Mouse (Mus musculus) megakaryocyte, embryonic 14.5 days (primary cell): Measurements from ENCODE around the gene Rcc2. TPM values are rescaled to one million over a fixed set of nuclear protein-coding genes. Genes with fewer than 3 reads are reported as not detected.
A peak's percentile ranks its signal among the peaks of the same experiment; 100 is the strongest.

Source experiments
- H3K27me3 ChIP-seq: replicated peaks from 2 replicates; pipeline ENCODE3; 2012; ENCODE audit warnings: inconsistent platforms
- H3K36me3 ChIP-seq: replicated peaks from 2 replicates; pipeline ENCODE3; 2012; ENCODE audit warnings: low read length, inconsistent platforms, mixed read lengths
- H3K4me1 ChIP-seq: 2 replicates; pipeline ENCODE4 v1.6.1; 2012; ENCODE audit warnings: inconsistent platforms
- H3K4me3 ChIP-seq: replicated peaks from 2 replicates; pipeline ENCODE3; 2012; ENCODE audit warnings: moderate library complexity, mild to moderate bottlenecking, inconsistent platforms
- H3K9me3 ChIP-seq: 2 replicates; pipeline ENCODE4 v1.6.1; 2012; ENCODE audit warnings: inconsistent platforms
- FLI1 ChIP-seq: IDR thresholded peaks from 2 replicates; pipeline ENCODE4 v1.6.1; 2012; ENCODE audit warnings: low read length, inconsistent platforms, mixed read lengths
- GATA1 ChIP-seq: IDR thresholded peaks from 3 replicates; pipeline ENCODE4 v1.6.1; 2012; ENCODE audit warnings: mixed read lengths, low read length, inconsistent platforms, borderline replicate concordance
- polyA plus RNA-seq: library from polyadenylated mRNA; stranded (reverse); fragments of >175 nt; gene quantifications from 2 replicates; pipeline ENCODE4 v1.2.3, GENCODE M21; 2012; ENCODE audit warnings: low replicate concordance; ENCODE audit not compliant: insufficient read depth

Gene Rcc2
- polyA plus RNA-seq, 1 experiment, result 233 TPM

GRCm38 (mm10) chr4:140699441-140700127, 757 bp upstream of the Rcc2 start:
- peak overlapping the region; percentile 94 for H3K4me3 ChIP-seq
- peaks cover 66% of the 10 kb centered on the region for H3K4me1 ChIP-seq
- no peaks in the 10 kb centered on the region for H3K27me3 ChIP-seq
- H3K36me3 ChIP-seq, result peaks cover 9% of the 10 kb centered on the region
- no peaks in the 10 kb centered on the region for H3K9me3 ChIP-seq
- TF ChIP-seq FLI1, result no peak

DNA sequence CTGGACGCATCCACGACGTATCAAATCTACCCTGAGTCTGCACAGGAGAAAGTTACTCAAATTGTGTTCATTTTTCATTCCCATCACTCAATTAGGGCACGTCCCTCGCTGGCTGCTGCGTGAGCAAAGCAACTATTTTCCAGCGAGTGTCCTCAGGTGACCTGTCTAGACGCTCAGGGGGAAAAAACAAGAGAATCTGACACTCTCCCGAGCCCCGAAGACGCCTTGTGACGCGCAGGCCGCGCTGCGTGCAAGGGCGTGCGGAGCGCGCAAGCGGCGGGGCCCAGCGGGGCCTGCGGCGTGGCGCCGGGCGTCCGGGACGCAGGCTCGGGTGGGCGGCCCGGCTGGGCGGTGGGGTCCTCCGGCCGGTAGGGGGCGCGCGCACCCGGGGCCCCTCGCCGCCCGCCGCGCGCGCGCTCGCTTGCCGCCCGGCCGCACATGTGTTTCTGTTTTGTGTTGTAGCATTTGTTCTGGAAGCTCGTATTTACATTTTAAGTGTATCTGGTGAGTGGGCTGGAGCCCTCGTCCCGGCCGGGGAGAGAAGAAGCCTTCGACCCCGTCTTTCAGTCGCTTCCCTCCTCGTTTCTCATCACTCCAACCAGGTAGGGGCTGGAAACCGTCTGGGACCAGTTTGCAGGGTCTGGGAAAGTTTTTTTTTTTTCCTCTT, 841 bp downstream of the Rcc2 start:
- Histone ChIP-seq H3K27me3 (no peaks in the 10 kb centered on the region), H3K9me3 (no peaks in the 10 kb centered on the region), H3K4me1 (peaks cover 66% of the 10 kb centered on the region), H3K36me3 (peaks cover 25% of the 10 kb centered on the region), H3K4me3 (peak overlapping the region; percentile 94)
- TF ChIP-seq FLI1 (no peak), GATA1 (no peak)

- peaks cover 30% of the 10 kb centered on the region for H3K36me3 ChIP-seq
- no peak for TF ChIP-seq GATA1
- TF ChIP-seq FLI1, result no peak
- no peaks in the 10 kb centered on the region for H3K27me3 ChIP-seq
- peaks cover 64% of the 10 kb centered on the region for H3K4me1 ChIP-seq
- H3K9me3 ChIP-seq, result no peaks in the 10 kb centered on the region
- H3K4me3 ChIP-seq, result peak overlapping the region; percentile 94
Observed at GRCm38 (mm10) chr4:140701716-140702561, 1.6 kb downstream of the Rcc2 start.

DNA sequence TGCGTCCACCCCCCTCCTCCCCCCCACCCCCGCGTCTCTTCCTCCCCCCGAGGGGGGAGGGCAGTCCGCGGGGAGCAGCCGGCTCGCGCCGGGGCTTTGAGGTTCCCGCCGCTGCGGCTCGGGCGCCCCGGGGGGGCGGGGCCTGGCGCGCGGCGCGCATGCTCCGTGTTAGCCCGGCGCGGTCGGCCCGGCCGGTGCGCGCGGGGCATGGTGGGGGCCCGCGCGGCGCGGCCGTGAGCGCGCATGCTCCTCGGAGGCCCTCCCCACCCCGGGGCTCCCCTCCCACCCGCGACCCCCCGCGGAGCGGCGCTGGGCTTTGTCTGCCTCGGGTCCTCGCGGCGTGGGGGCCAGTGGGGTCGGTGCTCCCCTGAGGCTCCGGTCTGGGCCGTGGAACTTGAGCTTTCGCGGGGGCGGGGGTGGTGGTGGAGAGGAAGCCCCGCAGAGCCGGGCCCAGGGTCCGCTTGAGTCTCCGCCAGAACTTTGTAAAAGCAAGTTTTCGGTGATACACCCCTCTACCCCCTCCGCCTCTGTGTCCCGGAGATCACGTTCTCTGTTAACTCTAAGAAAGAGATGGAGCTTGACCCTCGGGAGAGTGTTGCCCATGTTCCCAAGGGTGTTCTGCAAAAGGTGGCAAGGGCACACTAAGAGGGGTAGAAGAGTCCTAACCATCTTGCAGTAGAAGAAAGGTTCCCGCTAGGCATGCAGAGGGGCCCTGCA, 2.4 kb downstream of the Rcc2 start:
- Histone ChIP-seq H3K9me3 (no peaks in the 10 kb centered on the region), H3K36me3 (peaks cover 38% of the 10 kb centered on the region), H3K27me3 (no peaks in the 10 kb centered on the region), H3K4me3 (peak overlapping the region; percentile 94), H3K4me1 (peaks cover 68% of the 10 kb centered on the region)
- TF ChIP-seq GATA1 (no peak), FLI1 (no peak)

DNA sequence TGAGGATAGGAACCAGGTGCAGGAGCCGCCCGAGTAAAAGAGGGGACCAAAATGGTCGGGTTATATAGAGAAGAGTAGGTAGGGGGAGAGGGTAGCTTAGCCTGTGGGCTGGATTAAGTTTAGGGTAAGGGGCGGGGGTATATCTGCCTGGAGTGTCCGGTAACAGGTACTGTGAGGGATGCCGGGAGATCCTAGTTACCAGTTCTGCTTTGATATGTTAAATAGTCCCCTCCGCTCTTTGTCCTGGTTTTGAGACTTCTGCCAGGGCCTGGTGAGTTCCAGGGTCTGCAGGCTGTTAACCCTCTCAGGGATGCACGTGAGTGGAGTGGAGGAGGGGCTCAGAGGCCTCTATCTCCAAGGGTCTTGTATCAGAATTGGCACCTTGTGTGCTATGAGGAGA, 3.3 kb downstream of the Rcc2 start:
- peak overlapping the region; percentile 94 for H3K4me3 ChIP-seq
- TF ChIP-seq FLI1 (no peak), GATA1 (no peak)

DNA sequence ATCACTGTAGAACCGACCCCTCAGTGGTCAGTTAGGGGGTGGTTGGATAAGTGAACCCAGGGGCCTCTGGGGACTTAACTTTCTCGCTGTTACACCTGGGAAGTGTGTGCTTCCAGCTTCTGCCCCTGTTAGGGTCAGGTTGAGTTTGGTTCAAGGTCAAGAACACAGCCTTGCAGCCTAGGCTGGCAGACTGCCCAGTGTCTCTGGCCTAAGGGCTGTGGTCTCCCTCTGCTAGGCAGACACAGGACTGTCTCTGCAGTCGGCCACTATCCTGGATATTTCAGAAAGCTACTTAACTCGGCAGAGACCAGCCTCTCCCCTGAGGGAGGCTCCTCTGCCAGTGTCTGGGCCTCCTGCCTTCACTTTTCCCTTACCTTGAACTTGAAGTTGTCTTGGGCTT, 3.8 kb downstream of the Rcc2 start:
- peaks cover 68% of the 10 kb centered on the region for H3K4me1 ChIP-seq
- no peaks in the 10 kb centered on the region for H3K9me3 ChIP-seq
- peaks cover 52% of the 10 kb centered on the region for H3K36me3 ChIP-seq
- H3K27me3 ChIP-seq, result no peaks in the 10 kb centered on the region
- H3K4me3 ChIP-seq, result peak overlapping the region; percentile 94
- TF ChIP-seq FLI1, result no peak
- TF ChIP-seq GATA1, result no peak

More for the DNA sequence above, 3.3 kb downstream of the Rcc2 start:
- H3K36me3 ChIP-seq, result peaks cover 47% of the 10 kb centered on the region
- H3K27me3 ChIP-seq, result no peaks in the 10 kb centered on the region
- H3K9me3 ChIP-seq, result no peaks in the 10 kb centered on the region
- peaks cover 68% of the 10 kb centered on the region for H3K4me1 ChIP-seq

- TF ChIP-seq FLI1 (no peak), GATA1 (no peak)
- Histone ChIP-seq H3K4me3 (no peak overlapping the region), H3K36me3 (peaks cover 87% of the 10 kb centered on the region), H3K27me3 (no peaks in the 10 kb centered on the region), H3K9me3 (no peaks in the 10 kb centered on the region), H3K4me1 (peaks cover 91% of the 10 kb centered on the region)
Observed at GRCm38 (mm10) chr4:140707615-140708014, 7.3 kb downstream of the Rcc2 start.

- Histone ChIP-seq H3K36me3 (peaks cover 95% of the 10 kb centered on the region), H3K27me3 (no peaks in the 10 kb centered on the region), H3K9me3 (no peaks in the 10 kb centered on the region), H3K4me3 (no peak overlapping the region), H3K4me1 (peaks cover 94% of the 10 kb centered on the region)
- no peak for TF ChIP-seq FLI1
Observed at GRCm38 (mm10) chr4:140708297-140708927, 8.1 kb downstream of the Rcc2 start.

DNA sequence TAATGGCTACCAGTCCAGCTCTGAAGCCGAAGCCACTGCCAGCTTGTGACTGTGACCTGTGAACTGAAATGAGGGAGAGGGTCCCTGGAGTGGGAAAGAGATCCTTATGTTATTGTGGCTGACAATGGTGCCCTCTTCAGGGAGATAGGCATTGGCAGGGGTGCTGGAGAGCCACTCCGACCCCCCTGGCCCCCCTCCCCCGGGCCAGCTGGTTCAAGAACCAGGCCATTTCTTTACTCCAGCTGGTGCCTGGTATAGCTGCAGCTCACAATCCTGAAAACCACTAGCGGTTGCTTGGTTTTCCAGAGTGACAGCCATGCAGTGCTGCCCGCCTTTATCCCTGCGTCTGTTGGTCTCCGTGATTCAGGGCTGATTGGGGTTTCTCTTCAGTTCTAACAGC, 8.8 kb downstream of the Rcc2 start:
- Histone ChIP-seq H3K27me3 (no peaks in the 10 kb centered on the region), H3K4me1 (peaks cover 94% of the 10 kb centered on the region), H3K9me3 (no peaks in the 10 kb centered on the region), H3K4me3 (no peak overlapping the region), H3K36me3 (peaks cover 97% of the 10 kb centered on the region)
- no peak for TF ChIP-seq FLI1
- TF ChIP-seq GATA1, result no peak
